Mouse (Mus musculus): ENCODE results near the gene Plch2. TPM values are rescaled to one million over a fixed set of nuclear protein-coding genes. Genes with fewer than 3 reads are reported as not detected.
"Not testable (repeated sequence)": the region's sequence is repeated elsewhere in the genome, so short reads cannot be mapped to it uniquely, and the experiment has no call there.

Gene Plch2
- polyA plus RNA-seq, 1 experiment, result 0.23 TPM

DNA sequence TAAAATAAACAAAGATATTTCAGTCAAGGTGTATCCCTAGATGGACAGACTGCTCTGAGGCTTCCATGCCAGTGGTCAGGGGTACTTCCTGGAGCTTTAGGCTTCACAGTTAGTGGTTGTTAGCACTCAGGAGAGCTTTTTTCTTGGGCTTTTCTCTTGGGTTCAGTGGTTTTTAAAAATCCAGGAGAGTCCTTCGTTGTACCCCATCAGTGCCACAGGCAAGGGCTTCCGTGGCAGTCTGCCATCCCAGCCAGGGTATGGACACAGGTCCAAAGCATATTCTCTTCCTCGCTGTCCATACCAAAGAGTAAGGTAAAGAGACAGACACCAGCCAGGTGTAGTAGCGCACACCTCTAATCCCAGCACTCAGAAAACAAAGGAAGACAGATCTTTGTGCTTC is 33.6 kb upstream of the Plch2 start:
- Histone ChIP-seq H3K27ac (ENCODE audit: insufficient read depth, low read length) (no peak overlapping the region), H3K4me1 (ENCODE audit: control insufficient read depth, insufficient read depth, low read length) (no peaks in the 10 kb centered on the region), H3K4me3 (ENCODE audit: insufficient read depth, low read length) (no peak overlapping the region)
- no peak for TF ChIP-seq POLR2A (IDR thresholded peaks at IDR 0.05; ENCODE audit: low read depth, low read length)
- TF ChIP-seq CTCF (IDR thresholded peaks at IDR 0.05; ENCODE audit: borderline replicate concordance, insufficient read depth, low read length), result no peak

DNA sequence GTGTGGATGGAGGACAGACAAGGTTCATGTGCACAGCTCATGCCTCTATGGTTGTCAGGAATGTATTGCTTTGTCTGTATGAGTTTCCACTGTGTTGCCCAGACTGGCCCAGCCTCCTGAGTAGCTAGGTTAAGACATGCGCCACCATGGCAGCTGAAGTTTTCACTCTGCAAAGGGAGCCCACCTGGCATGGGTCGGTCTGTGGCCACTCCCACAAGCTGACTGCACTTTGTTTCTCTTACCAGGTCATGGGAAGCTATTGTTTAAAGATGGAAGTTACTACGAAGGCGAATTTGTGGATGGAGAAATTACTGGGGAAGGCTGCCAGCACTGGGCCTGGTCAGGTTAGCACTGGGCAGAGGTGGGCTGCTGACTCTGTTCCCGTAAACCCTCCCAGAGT is 32.7 kb upstream of the Plch2 start:
- no peak overlapping the region for H3K4me3 ChIP-seq (ENCODE audit: insufficient read depth, low read length)
- H3K27ac ChIP-seq (ENCODE audit: insufficient read depth, low read length), result no peak overlapping the region
- 0 out of 2 replicates have a peak, but pooled peaks cover 3% of the 10 kb centered on the region for H3K4me1 ChIP-seq (ENCODE audit: control insufficient read depth, insufficient read depth, low read length)
- no peak for TF ChIP-seq CTCF (IDR thresholded peaks at IDR 0.05; ENCODE audit: borderline replicate concordance, insufficient read depth, low read length)
- TF ChIP-seq POLR2A (IDR thresholded peaks at IDR 0.05; ENCODE audit: low read depth, low read length), result no peak

DNA sequence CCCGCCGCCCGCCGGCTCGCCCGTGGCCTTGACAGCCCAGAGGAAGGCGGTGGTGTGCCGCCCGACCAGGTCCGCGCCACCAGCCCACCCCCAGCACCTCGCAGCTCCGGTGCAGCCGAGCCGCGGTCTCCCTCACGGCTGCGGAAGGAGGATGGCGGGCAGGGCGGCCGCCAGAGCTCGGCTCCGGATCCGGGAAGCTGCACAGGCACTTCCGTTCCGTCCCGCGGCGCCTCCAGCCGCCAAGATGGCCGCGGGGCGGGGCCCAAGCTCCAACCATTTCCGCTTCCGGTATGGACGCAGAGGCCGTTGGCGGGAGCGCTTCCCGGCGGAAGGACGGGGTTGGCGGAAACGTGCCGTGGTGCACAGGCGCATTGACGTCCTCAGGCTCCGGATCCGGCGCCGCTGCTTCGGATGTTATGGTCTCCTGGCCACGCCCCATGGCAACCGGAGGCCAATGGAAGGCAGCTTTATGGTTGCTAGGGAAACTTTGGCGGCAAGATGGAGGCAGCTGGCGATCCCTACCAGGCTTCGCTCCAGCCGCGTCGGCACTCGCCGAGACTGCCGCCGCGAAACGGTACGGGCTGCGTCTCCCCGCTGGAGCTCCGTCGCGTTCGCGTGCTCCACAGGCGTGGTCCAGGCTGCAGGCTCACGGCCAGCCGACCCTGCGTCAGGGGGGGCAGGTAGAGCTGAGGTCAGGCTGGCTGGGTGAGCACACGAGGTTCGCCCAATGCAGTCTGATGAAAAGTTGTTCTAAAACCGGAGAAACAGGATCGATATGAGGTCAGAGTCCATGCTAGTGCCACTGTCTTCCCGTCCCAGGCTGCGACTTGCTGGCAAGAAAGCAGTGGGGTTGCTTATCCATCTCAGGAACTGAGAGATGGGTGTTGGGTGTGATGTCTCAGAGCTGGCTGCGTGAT is 29.8 kb upstream of the Plch2 start, which contains the start of the genes Rer1 and Morn1:
TSS of gene Rer1 (minus strand) at position 275 of the 917 bp plus-strand sequence.
TSS of gene Morn1 (plus strand) at position 470 of the 917 bp plus-strand sequence.
- Histone ChIP-seq H3K4me1 (ENCODE audit: control insufficient read depth, insufficient read depth, low read length) (peaks cover 8% of the 10 kb centered on the region; the same call in 1 of the 2 replicates), H3K4me3 (ENCODE audit: insufficient read depth, low read length) (peak within 1 kb of the TSS; percentile 79), H3K27ac (ENCODE audit: insufficient read depth, low read length) (peak within 1 kb of the TSS; percentile 55; the same call in 1 of the 2 replicates)
- TF ChIP-seq POLR2A (IDR thresholded peaks at IDR 0.05; ENCODE audit: low read depth, low read length) (peak; percentile 70), CTCF (IDR thresholded peaks at IDR 0.05; ENCODE audit: borderline replicate concordance, insufficient read depth, low read length) (no peak)

DNA sequence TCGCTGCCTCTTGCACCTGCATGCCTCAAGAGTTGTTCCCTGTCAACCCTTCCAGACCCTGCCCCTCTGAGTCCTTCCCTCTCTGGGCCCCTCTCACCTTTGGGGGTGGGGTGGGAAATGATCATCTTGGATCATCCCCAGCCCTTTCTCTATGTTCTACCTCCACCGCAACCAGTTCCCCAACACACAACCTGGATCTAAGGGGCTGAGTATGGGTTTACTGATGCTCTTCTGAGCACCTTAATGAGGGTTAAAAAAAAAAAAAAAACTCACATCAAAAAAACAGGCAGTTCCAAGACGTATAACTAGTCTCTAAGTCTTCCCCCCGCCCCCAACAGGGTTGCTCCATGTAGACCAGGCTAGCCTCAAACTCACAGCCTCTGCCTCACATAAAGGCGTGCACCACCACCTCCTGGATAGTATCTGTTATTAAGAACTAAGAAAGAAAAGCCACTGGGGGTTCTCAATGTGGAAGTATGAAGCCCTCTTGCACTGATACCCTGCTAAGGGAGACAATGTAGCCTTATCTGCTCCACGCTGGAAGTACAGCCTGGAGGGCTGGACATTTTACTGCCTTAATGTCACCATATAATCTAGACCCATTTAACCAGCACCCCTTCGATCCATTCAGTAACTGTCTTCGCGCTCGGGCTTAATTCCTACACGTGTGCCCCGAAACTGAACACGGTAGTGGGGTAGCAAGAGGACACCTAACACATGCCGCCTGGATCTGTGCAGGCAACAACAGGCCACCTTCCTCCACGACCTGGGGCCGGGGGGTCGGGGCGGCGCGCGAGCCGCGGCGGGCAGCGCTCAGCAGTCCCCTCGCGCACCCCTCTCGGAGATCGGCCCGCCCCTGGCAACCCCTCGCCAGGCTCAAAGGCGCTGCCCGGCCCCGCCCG is 28.9 kb upstream of the Plch2 start:
- peaks cover 8% of the 10 kb centered on the region; the same call in 1 of the 2 replicates for H3K4me1 ChIP-seq (ENCODE audit: control insufficient read depth, insufficient read depth, low read length)
- peak overlapping the region; percentile 64 for H3K4me3 ChIP-seq (ENCODE audit: insufficient read depth, low read length)
- TF ChIP-seq CTCF (IDR thresholded peaks at IDR 0.05; ENCODE audit: borderline replicate concordance, insufficient read depth, low read length) (no peak), POLR2A (IDR thresholded peaks at IDR 0.05; ENCODE audit: low read depth, low read length) (peak; percentile 19; the same call in 1 of the 2 replicates)
- H3K27ac ChIP-seq (ENCODE audit: insufficient read depth, low read length), result peak overlapping the region; percentile 1; the same call in 1 of the 2 replicates

DNA sequence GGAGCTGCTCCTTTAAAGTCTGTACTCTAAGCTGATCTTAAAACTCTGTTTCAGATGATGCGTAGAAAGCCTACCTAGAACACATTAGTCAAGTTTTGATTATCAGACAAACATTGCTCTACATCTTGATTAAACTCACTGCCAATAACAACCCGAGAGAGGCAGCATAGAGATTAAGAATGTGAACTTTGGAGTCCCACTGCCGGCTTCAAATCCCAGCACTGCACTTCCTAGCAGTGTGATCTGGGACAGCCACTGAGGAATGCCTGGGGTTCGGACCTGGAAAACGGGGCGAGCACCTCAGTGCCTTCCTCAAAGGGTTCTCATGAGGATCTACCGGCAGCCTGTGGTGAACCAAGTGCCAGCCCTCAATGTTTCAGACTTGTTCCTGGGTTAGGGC is 27.8 kb upstream of the Plch2 start:
- TF ChIP-seq POLR2A (IDR thresholded peaks at IDR 0.05; ENCODE audit: low read depth, low read length), result no peak
- no peak for TF ChIP-seq CTCF (IDR thresholded peaks at IDR 0.05; ENCODE audit: borderline replicate concordance, insufficient read depth, low read length)

DNA sequence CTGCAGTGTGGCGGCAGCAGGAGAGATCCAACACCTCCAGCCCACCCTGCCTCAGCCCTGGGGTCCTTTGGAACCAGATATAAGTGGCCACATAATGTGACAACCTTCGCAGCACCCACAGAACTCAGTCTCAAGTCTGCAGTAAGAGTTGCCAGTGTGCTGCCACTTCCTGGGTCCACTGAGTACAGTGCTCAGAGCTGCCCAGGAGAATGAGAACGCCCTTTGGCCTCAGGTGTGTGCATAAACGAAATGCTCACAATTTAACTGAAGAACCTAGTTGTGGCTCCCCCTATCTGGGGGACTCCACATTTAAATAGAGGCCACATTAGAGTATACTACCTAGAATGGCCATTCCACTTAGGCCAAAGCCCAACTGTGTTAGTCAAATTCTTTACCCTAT is 27.0 kb upstream of the Plch2 start:
- no peak overlapping the region for H3K4me3 ChIP-seq (ENCODE audit: insufficient read depth, low read length)
- H3K27ac ChIP-seq (ENCODE audit: insufficient read depth, low read length), result no peak overlapping the region
- TF ChIP-seq POLR2A (IDR thresholded peaks at IDR 0.05; ENCODE audit: low read depth, low read length) (no peak), CTCF (IDR thresholded peaks at IDR 0.05; ENCODE audit: borderline replicate concordance, insufficient read depth, low read length) (no peak)
- peaks cover 8% of the 10 kb centered on the region; the same call in 1 of the 2 replicates for H3K4me1 ChIP-seq (ENCODE audit: control insufficient read depth, insufficient read depth, low read length)

More for the DNA sequence above, 27.8 kb upstream of the Plch2 start:
- Histone ChIP-seq H3K4me1 (ENCODE audit: control insufficient read depth, insufficient read depth, low read length) (peaks cover 8% of the 10 kb centered on the region; the same call in 1 of the 2 replicates), H3K27ac (ENCODE audit: insufficient read depth, low read length) (no peak overlapping the region), H3K4me3 (ENCODE audit: insufficient read depth, low read length) (peak overlapping the region; percentile 64)

DNA sequence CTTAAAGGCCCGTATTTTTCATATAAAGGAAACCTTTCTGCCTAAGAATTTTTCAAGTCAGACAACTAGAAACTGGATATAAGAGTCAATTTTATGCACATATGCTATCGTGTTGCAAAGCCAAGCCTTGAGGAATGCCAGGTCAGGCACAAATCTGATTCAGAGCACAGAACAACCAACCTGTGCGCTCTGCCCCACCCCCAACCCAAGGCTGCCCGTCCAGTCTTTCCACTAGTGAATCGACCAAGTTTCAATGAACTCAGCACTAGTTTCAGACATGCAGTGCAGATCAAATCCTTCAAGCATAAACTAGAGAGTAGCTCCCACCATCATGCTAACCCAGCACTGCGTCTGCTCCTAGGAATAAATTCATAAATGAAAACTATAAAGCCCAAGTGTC is 23.1 kb upstream of the Plch2 start:
- no peak overlapping the region for H3K4me3 ChIP-seq (ENCODE audit: insufficient read depth, low read length)
- peaks cover 7% of the 10 kb centered on the region; the same call in 1 of the 2 replicates for H3K4me1 ChIP-seq (ENCODE audit: control insufficient read depth, insufficient read depth, low read length)
- no peak for TF ChIP-seq POLR2A (IDR thresholded peaks at IDR 0.05; ENCODE audit: low read depth, low read length)
- no peak for TF ChIP-seq CTCF (IDR thresholded peaks at IDR 0.05; ENCODE audit: borderline replicate concordance, insufficient read depth, low read length)
- H3K27ac ChIP-seq (ENCODE audit: insufficient read depth, low read length), result no peak overlapping the region

DNA sequence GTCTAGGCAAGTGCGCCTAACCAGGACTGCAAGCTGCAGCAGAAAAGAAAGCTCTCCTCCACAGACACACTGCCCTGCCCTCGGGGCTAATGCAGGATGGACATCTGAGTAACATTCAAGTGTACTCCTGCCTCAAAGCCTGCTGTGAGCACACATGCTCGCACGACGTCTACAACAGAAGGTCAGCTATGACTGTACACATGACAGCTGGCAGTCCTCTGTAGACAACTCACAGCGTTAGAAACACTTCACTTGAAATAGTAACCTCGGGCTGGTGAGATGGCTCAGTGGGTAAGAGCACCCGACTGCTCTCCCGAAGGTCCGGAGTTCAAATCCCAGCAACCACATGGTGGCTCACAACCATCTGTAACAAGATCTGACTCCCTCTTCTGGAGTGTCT is 22.2 kb upstream of the Plch2 start:
- H3K27ac ChIP-seq (ENCODE audit: insufficient read depth, low read length); H3K4me1 ChIP-seq (ENCODE audit: control insufficient read depth, insufficient read depth, low read length); H3K4me3 ChIP-seq (ENCODE audit: insufficient read depth, low read length): not testable (repeated sequence)

DNA sequence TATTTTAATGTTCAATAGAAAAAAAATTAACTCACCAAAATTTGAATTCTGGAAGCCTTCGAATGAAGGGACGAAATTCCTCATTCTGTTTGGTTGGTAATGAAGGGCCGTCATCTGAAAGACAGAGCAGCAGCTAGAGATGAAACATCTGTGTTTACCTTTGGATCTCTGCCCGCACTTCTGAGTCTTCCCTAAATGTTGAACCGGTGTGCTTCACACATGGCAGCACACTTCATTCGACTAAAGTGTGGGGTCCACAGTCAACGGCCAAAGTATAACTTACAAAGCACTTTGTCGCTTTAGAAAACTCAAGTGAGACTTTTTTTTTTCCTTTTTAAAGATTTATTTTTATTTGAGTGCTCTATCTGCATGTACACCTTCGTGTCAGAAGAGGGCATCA is 20.1 kb upstream of the Plch2 start:
- H3K27ac ChIP-seq (ENCODE audit: insufficient read depth, low read length), result no peak overlapping the region
- H3K4me3 ChIP-seq (ENCODE audit: insufficient read depth, low read length), result no peak overlapping the region
- no peak for TF ChIP-seq CTCF (IDR thresholded peaks at IDR 0.05; ENCODE audit: borderline replicate concordance, insufficient read depth, low read length)
- TF ChIP-seq POLR2A (IDR thresholded peaks at IDR 0.05; ENCODE audit: low read depth, low read length), result no peak
- H3K4me1 ChIP-seq (ENCODE audit: control insufficient read depth, insufficient read depth, low read length), result no peaks in the 10 kb centered on the region

Measured in embryonic fibroblast, embryonic 13.5 days (primary cell).